18 mouse cellular contexts compared by ENCODE assay signal in the genomic region with DNA sequence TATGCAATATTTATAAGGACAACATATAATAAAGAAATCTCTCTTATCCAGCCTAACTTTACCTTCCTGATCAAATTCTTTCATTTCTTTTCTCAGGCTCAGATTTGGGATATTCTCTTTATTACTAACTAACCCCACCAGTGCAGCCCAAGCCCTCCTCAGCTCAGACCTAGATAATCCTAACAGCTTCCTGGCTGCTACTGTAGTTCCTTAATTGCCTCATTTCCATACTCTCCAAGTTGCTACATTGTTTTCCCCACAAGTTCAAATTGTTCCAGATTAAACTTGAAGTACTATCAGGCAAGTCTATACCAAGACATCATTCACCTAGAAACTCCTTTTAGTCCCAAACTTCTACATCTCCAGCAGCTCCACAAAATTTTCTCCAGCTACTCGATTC.
"Had no signal": no experiment of that assay in that cellular context is flagged by ENCODE, and none has a peak within 500 bp of the region (broad histone marks: within the 10 kb centered on the region; RNA-seq: fewer than 3 reads in every experiment).

No protein-coding gene starts in this region.

- ATAC-seq: liver, postnatal 0 days; lung, postnatal 0 days; midbrain, embryonic 13.5 days; midbrain, embryonic 15.5 days had no signal

- H3K27ac ChIP-seq: lung, embryonic 15.5 days; macrophage; midbrain, embryonic 13.5 days; midbrain, embryonic 15.5 days; neural tube, embryonic 12.5 days; stomach, embryonic 15.5 days; stomach, postnatal 0 days had no signal

- H3K4me3 ChIP-seq: lung, embryonic 15.5 days; megakaryocyte, embryonic 14.5 days; midbrain, embryonic 13.5 days; midbrain, embryonic 15.5 days; neural tube, embryonic 12.5 days; stomach, embryonic 15.5 days had no signal

- H3K9me3 ChIP-seq: lung, embryonic 15.5 days; megakaryocyte, embryonic 14.5 days; midbrain, embryonic 13.5 days; midbrain, embryonic 15.5 days; neural tube, embryonic 12.5 days; stomach, embryonic 15.5 days had no signal

- H3K4me2 ChIP-seq: lung, embryonic 15.5 days; midbrain, embryonic 11.5 days; midbrain, embryonic 13.5 days; midbrain, embryonic 15.5 days; neural tube, embryonic 12.5 days; stomach, embryonic 15.5 days had no signal

- DNase-seq: liver, postnatal 0 days; lung, adult 2 months; lung, postnatal 14 days; lung, postnatal 36 days; right cerebral cortex, postnatal 14 days; thymus, adult 2 months; thymus, postnatal 25 days; thymus, postnatal 4 days had no signal

- H3K9ac ChIP-seq: liver, postnatal 0 days; lung, embryonic 15.5 days; midbrain, embryonic 13.5 days; midbrain, embryonic 15.5 days; neural tube, embryonic 12.5 days; stomach, embryonic 15.5 days had no signal

- H3K36me3 ChIP-seq: lung, embryonic 15.5 days; midbrain, embryonic 13.5 days; midbrain, embryonic 15.5 days; neural tube, embryonic 12.5 days; stomach, embryonic 15.5 days had no signal

- H3K27me3 ChIP-seq: lung, embryonic 15.5 days; megakaryocyte, embryonic 14.5 days; midbrain, embryonic 13.5 days; midbrain, embryonic 15.5 days; neural tube, embryonic 12.5 days; stomach, embryonic 15.5 days had no signal
